Mouse (Mus musculus) cerebellum, postnatal 25 days (tissue): ENCODE data around the gene C3.

Source experiments
- DNase-seq, 2 experiments: peaks; one replicate each; pipeline ENCODE4 v3.0.0; 2021; ENCODE audit warnings: mixed read lengths in 2 of 2

The C3 gene

DNA sequence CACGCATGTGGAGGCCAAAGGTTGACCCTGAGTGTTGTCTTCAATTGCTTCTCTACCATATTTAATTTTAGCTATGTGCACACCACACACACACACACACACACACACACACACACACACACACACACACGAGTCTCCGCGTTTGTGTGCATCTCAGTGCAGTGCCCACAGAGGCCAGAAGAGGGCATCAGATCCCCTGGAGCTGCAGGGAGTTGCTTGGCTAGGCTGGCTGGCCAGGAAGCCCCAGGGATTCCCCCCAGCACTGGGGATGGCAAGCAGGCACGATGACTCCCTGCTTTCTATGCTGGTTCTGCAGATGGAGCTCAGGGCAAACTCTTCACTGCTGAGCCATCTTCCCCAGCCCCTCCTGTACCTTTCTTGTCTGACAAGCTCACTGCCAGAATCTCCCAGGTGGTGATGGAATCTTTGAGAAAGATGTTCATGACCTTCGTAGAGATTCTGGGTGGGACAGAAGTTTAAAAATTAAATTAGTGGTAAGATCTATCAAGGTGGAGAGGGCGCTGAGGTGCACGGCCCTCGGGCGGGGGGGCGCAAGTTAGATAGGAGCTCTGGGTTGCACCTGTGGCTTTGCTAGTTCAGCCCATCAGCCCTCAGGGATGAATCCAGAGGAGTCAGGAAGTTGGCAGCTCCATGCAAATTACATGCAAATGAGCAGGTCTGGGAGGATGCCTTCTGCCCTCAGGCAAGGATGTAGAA, 8.6 kb downstream of the C3 start:
- peak; percentile 68 to 81 for DNase-seq

DNA sequence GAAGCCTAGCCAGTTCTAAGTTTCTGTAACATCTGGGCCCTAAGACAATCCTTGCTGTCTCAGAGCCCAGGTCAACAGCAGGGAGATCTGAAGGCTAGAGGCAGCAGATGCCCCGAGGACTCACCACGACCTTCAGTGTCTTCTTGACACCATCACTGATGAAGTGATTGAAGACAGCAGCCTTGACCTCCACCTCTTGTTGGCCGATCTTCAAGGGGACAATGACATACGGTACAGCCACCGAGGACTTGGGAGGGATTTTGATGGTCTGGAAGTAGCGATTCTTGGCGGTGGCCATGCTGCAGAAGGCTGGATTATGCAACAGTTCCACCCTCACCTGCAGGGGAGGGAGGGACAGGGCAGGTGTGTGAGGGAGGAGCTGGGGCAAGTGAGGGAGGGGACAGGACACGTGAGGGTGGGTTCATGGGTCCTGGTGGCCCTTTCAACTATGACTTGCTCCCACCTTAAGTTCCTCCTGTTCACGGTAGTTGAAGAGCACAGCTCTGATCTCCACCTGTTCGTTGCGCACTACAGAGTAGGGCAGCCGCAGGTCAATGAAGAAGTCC, 9.5 kb downstream of the C3 start:
- DNase-seq = no peak

DNA sequence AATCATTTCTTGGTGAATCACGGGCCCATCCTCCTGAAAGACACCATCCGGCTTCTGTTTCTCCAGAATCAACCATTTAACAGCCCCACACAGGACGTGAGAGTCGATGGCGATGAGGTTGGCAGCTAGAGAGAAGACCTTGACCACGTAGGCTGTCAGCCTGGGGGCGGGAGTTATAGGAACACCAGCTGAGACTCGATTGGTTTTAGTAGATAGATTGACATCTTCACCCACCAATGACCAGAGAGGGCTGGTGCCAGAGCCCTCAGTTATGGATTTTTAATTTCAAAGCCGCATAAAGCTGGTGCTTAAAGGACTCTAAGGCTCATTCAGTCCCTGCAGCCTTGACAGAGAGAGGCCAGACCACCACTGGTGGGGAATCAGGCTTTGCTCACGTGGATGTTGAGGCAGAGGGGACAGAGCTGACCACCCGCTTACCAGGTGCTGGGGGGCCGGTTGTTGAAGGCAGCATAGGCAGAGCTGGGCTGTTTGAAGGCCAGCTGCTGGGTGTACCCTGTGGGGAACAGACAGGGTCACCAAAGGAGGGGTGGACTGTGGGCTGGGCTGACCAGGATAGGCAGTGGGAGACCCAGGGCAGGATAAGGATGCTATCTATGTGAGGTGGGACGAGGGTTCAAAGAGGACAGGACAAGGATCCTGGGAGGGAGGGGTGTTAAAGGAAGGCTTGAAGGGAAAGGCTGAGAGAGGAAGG, 13.1 kb downstream of the C3 start:
- DNase-seq = no peak

DNA sequence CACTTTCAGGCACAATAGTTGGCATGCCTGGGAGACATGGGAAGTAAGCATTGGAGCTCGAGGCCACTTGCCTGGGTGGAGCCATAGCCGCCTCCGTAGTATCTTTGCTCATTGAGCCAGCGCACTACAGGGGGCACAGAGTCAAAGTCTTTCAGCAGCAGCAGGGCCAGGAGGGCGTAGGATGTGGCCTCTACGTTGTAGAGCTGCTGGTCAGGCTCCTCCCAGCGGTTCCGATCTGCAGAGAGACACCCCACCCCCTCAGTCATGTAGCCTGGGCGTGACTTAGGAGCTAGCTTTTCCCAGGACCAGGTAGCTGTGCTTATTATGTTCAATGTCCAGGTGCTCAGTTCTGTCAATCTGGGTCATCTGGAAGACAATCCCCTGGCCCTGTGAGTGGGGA, 16.4 kb downstream of the C3 start:
- DNase-seq = no peak

DNA sequence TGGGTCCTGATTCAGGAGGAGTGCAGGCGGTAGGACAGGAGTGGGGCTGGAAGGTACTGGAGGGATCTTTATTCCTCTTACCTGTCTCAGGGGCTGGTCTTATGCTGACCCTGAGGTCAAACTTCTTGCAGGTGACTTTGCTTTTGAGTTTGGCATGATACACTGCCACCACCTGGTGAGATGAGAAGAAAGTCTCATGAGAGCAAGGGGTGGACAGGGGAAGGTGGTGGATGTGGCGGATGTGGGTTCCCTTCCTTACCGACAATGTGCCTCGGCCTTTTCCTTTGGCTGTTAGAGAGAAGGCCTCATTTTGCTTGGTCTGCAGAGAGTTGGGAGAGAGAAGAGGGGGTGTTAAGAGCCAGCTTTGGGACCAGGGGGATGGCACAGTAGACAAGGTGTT, 18.6 kb downstream of the C3 start:
- no peak for DNase-seq

DNA sequence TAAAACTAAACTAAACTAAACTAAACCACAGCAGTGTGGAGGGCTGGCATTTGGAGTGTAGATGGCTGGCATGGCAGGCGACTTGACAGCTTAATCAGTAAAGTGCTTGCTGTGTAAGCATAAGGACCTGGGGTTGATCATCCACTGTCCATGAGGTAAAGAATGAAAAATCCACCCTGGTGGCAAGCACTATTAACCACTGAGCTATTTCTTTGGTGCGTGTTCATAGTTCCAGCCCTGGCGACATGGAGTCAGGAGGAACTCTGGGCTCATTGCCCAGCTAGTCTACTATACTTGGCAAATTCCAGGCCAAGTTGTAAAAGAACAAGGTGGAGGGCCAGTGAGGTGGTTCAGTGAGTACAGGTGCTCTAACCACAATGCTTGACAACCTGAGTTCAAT, 20.0 kb downstream of the C3 start:
- no peak for DNase-seq

DNA sequence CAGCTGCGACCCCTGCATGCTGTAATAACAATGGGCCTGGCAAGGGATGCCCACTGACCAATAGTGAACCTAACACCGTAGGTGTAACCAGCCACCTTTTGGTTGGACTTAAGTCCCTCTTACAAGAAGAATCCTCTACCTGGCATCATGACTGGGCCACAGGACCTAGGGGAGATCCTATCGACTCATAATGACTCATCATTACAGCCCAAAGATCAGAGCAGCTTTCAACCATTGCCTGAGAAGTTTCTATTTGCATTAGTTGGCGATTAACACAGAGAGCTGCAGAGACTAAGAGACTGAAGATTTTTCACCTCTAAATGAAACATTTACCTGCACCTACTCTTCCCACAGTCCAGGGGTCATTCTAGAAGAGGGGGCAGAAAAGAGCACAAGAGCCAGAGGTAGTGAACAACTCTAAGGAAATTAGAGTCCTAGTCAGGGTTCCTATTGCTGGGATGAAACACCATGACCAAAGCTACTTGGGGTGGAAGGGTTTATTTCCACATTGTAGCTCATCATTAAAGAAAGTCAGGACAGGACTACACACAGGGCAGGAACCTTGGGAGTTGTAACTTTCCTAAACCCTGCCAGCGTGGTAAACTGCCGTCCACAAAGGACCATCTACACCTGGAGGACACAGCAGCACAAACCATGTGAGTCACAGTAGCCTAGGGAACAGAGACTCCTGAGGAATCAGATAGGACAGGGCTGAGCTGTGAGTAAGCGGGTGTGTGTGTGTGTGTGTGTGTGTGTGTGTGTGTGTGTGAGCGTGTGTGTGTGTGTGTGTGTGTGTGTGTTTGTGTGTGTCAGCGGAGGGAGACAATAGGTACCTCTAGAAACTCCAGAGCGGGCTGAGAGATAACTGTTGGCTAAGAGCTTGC, 25.9 kb downstream of the C3 start:
- no peak for DNase-seq

DNA sequence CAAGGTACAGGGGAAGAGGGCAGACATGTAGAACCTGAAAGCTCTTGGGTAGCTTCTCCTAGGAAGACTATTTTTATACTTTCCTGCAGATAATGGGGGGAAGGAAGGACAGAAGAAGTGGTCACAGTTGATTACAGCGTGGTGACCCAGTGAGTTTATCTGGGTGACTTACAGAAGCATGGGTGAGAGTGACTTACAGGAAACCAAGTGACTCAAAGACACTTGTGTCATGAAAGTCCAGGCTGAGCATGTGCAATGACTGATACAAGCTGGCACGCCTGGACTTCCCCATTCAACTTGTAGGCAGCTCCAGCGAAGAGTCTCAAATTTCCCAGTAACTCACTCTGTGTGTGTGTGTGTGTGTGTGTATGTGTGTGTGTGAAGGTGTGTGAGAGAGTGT, 29.7 kb downstream of the C3 start:
- DNase-seq = no peak

DNA sequence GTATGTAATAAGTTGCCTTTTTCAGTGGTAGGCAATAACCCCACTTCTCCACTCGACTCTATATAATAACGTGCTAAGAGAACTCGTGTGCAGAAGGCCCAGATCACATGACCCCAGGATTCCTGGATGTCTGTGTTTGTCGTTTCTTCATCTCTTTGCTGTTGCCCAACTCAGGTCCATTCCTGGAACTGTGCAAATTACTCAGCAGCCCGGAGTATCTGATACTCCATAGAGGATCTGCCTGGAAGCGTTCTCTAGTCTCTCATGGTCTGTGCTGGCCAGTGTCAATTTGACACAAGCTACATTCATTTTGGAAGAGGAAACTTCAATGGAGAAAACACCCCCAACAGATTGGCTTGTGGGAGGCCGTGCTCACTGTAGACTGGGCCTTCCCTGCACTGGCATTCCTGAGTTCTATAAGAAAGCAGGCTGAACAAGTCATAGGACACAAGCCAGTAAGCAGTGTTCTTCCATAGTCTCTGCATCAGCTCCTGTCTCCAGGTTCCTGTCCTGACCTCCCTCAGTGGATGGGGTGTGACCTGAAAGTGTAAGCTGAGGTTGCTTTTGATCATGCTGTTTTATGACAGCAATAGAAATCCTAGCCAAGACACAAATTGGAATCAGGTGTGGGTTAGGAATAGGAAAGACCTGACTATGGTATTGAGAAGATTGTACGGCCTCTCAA, 32.5 kb downstream of the C3 start:
- DNase-seq = no peak

DNA sequence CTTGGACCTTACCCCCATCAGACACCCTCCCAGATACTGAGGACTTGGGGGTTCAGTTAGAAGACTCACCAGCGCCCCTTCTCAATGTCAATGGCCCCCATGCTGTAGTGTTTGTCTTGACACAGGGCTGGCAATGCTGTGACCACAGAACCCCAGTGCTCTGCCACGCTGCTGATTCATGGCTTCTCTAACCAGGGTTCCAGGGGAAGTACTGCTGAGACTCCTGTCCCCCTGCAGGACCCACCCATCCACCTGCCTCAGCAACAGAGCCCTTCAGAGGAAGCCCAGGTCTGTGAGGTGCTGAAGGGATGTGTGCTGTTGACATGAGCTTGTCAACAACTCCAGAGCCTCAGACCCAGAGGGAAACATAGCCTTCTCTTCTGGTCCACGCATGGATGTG, 33.2 kb downstream of the C3 start:
- DNase-seq = no peak

DNA sequence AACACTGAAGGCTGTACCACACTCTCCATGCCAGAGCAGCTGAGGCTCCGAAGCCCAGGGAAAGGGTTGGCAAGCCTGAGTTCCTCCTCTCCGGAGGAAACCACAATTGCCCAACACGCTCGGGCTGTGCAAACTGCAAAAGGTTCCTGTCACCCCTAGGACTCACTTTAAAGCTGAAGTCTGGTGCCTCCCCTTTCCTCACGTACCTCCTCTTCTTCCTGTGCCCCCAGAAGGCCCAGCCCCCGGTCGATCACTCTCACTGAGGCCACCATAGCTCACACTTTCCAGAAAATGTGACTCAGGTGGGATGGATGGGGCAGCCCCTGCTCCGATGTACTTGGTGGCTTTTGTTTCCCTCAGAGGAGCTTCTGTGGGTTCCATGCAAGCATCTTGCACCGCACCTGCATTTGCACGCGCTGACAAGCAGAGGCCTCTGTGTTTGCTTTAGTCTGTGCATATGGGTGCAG, 33.9 kb downstream of the C3 start, which contains the start of gene Tnfsf14:
Tnfsf14 (minus strand) TSS at position 137 of the 467 bp plus-strand sequence.
- no peak for DNase-seq

DNA sequence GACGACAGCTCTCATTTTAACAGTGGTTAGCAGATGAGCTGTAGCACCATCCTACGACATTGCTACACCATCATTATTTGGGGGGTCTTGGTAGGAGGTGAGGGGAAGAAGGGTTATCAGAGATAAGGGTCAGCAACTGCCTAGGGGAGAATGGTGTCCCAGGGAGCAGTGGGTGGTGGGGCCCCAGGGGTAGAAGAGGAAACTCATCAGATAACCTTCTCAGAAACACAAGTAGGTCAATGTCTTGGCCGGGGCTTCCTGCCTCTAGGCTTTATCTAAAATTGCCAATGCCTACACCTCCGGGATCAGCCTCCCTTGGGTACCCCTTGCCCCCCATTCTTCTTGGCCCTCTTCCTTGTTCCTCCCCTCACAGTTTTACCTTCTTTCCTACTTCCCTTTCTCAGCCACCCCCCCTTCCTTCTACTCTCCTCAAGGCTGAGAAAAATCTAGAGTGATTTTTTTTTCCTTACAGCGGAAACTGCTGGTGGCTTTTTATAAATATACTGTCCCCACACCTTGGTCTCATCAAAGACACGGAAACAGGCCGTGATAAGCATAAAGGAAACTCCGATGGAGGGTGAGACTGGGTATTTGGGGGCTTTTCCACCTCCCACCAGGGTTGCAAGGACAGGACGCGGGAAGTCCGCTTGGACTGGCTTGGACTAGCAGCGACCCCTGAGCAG, 39.3 kb downstream of the C3 start:
- DNase-seq = no peak

DNA sequence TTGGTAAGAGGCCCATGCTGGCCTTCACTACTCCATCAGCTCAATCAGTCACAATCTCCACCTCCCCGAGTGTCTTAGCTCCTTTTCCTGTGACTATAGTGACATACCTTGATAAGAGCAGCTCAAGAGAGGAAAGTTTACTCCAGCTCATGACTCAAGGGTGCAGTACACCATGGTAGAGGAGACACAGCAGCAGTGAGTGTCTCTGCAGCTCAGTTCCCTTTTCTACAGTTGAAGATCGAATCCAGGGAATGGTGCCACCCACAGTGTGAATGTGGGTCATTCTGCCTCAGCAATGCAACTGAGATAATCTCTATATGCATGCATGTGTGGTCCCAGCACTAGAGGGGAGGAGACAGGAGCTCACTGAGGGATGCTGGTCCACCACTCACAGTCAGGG, 42.3 kb downstream of the C3 start:
- no peak for DNase-seq

DNA sequence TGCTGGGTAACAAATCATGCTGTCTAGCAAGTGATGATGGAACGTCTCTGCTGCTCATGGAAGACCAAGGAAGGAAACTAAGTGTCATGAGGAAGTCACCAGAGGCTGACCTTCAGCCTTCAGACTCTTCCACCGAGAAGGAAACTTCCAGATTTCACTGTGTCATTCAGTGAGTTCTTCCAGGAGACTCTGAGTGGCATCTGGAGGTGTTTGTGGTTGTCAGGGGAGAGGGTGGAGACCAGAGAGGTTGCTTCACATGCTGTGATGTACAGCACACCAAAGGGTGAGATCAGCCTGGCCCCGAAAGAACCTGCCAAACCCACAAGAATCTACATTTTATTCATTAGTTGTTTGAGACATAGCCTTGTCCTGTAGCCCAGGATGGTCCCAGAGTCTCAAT, 45.1 kb downstream of the C3 start:
- DNase-seq = no peak

DNA sequence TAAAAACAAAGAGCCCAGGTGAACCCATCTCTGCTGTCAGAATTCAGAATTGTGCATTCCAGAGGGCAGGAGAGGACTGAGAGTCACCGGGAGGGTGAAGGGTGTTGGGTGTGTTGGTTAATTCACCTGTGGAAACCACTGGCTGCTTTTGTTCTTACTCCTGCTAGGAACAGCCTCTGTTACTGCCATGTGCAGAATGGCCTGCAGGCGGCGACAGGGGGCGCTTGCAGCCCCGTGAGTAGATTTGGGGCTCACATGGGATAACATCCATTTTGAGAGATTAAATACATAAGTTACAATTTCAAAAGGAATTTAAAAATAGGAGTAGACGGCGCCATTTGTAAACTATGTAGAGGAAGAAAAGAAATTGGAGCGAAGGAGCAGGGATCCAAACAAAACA, 47.6 kb downstream of the C3 start:
- DNase-seq = peak in 1 of 2 experiments; percentile 38

DNA sequence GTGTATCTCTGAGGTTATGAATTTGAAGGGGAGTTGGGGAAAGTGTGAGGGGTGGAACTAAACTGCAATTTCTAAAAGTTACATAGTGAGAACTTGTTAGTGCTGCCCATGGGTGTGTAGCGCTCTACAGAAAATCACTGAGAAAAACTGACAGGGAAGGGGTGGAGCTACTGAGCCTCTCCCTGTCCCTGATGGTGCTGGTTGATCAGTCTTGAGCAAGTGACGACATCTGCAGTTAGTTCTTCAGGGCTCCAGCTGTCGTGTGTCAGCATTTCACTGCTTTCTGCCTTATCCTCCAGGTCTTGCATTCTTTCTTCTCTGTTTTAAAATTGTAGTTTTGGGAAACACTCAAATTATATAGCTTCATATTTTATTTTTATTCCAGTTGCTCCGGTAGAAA, 54.6 kb downstream of the C3 start:
- DNase-seq = no peak

DNA sequence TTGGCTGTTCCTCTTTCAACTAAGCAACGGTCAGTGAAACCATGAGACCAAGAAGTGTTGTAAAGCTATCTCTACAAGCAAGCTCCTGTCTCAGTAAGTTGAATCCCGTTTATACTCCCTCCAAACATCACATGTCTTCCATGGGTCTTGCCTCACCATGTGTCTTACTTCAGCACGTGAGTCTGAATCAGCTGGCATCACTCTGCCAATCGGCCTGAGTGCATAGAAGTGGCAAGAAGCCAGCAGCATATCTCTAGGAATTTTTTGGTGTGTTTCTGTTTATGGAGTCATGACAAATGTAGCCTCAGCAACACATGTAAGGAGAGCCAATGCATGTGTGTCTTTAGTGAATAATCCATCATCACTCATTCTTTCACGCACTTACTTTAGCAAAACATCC, 55.6 kb downstream of the C3 start:
- no peak for DNase-seq

DNA sequence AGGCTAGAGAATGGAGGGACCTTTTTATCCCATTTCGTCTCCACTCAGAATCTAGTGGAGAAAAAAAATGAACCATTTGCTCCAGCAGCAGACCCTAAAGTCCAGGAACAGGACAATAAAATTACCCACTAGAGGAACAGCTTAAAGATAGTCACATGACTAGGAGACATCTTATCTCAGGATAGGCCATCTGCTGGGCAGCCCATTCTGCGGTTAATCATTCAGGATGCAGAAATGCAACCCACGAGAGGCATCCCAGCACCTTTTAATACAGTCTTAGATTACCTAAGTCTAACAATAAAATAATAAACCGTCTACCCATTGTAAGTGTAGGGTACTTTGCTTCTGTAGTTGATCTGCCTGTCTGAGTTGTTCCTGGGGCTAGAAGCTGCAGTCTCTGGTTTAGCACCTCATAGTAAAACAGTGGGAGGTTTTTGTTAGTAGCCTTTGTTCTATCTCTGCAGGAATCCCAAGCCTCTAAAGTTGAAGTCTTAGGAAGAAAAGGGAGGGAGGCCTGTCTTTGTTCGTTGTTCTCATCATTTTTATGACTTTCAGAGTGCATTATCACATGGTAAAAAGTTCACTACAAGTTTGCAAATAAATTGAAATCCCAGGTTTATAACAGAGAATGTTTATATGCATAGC, 57.2 kb downstream of the C3 start:
- no peak for DNase-seq

DNA sequence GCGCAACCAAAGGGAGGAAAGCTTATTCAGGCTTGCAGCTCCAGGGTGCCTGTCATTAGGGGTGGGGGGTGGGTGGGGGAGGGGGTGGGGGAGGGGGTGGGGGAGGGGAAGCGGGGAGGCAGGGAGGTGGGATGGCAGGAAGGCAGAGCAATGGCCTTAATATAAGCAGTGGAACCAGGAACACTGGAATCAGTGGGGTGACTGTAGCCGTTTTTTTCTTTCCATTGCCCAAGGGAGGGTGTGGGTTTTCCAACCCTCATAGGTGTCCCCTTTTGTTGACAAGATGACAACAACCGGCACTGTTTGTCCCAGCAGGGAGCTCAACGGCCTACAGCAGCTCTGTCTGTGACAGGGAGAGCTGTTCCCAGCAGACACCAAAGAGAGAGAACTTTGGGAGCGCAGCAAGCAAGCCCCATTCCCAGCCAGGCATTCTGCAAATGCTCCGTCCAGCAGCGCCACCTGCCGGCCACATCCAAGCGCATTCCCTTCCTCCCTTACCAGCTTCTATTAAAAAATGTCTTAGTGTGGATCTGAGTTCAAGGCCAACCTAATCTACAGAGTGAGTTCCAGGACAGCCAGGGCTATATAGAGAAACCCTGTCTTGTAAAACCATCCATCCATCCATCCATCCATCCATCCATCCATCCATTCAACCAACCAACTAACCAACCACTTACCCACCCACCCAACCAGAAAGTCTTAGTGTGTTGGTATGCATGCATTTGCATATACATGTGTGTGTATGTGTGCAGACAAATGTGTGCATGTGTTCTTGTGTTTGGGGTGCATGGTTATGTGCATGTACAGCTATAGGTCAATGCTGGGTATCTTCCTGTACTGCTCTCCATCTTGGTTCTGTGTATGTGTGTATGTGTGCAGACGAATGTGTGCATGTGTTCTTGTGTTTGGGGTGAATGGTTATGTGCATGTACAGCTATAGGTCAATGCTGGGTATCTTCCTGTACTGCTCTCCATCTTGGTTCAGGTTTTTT, 60.8 kb downstream of the C3 start:
- DNase-seq = peak; percentile 93 to 96
